Mouse (Mus musculus): Measurements from ENCODE around the gene Casp9. TPM values are rescaled to one million over a fixed set of nuclear protein-coding genes. Genes with fewer than 3 reads are reported as not detected.

The Casp9 gene
- polyA plus RNA-seq, 1 experiment from 2014 or later, result 6.3 TPM

DNA sequence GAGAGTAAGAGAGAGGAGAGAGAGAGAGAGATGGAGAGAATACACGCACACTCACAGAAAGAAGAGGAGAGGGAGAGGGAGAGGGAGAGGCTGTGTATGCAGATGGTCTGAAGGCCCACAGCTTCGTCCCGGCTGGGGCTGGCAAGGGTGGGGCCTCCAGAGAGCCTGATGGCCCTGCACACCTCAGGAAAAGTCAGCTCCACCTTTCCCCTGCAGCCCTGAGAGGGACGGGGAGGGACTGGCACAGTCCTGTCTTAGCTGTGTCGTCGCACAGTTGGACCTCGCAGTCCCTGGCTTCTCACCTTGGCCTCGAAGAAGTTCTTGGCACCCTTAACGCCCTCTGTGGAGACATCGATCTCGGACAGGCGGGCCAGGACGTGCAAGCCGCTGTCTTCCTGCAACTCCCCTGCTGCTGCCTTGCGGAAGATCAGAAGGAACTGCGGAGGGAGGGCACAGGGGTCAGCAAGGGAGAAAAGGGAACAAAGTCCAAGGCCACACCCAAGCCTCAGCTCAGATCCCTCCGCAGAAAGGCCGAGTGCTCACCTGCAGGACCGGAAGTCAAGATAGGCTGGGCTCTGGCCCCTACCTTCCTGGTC lies 66.9 kb downstream of the Casp9 start:
- ATAC-seq (no peak), DNase-seq (no peak)
- Histone ChIP-seq H3K9ac (replicated peaks) (no peak overlapping the region), H3K27ac (ENCODE audit: low read depth) (peak overlapping the region; percentile 39; the same call in 1 of the 2 replicates), H3K36me3 (replicated peaks; ENCODE audit: insufficient read depth, low read length) (peaks cover 23% of the 10 kb centered on the region), H3K4me3 (ENCODE audit: low read depth, low read length) (no peak overlapping the region), H3K4me1 (ENCODE audit: insufficient read depth) (peaks cover 11% of the 10 kb centered on the region), H3K4me2 (ENCODE audit: low read depth, low read length) (no peak overlapping the region), H3K27me3 (ENCODE audit: insufficient read depth, low read length) (no peaks in the 10 kb centered on the region), H3K9me3 (ENCODE audit: low read length) (no peaks in the 10 kb centered on the region)
- 74% methylated on average over 19 of the region's 19 CpGs for WGBS (ENCODE audit: insufficient replicate concordance)
- TF ChIP-seq EP300 (IDR thresholded peaks at IDR 0.05; ENCODE audit: low read depth) (no peak), CTCF (IDR thresholded peaks at IDR 0.05; ENCODE audit: low read depth) (no peak)

- Histone ChIP-seq H3K9me3 (ENCODE audit: low read length) (no peaks in the 10 kb centered on the region), H3K9ac (replicated peaks) (no peak overlapping the region), H3K27ac (ENCODE audit: low read depth) (0 out of 2 replicates have a peak overlapping the region, but pooled peaks have one; percentile 11), H3K36me3 (replicated peaks; ENCODE audit: insufficient read depth, low read length) (peaks cover 25% of the 10 kb centered on the region), H3K4me2 (ENCODE audit: low read depth, low read length) (no peak overlapping the region), H3K4me3 (ENCODE audit: low read depth, low read length) (no peak overlapping the region), H3K4me1 (ENCODE audit: insufficient read depth) (peaks cover 20% of the 10 kb centered on the region), H3K27me3 (ENCODE audit: insufficient read depth, low read length) (no peaks in the 10 kb centered on the region)
- TF ChIP-seq EP300 (IDR thresholded peaks at IDR 0.05; ENCODE audit: low read depth) (no peak), CTCF (IDR thresholded peaks at IDR 0.05; ENCODE audit: low read depth) (no peak)
- no peak for ATAC-seq
- 71% methylated on average over 17 of the region's 17 CpGs for WGBS (ENCODE audit: insufficient replicate concordance)
- no peak for DNase-seq
Observed at GRCm38 (mm10) chr4:141861591-141862295, 68.3 kb downstream of the Casp9 start.

DNA sequence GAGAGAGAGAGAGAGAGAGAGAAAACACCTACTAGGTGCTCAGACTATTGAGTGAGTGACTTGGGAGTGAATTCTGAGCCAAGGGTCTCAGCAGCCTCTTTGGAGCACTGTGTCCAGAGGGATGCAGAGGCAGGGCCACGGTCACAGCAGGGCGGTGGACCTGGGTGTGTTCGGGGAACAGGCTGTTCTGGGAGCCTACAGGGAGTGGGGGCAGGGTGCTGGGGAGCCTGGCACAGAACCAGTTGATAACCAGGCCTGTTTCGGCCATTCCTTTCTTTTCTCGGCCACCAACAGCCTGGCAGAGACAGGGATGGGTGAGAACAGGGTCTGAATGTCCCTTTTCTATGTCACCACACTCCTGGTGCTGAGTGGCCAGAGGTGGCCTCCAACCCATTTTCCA lies 69.5 kb downstream of the Casp9 start:
- Histone ChIP-seq H3K4me1 (ENCODE audit: insufficient read depth) (peaks cover 26% of the 10 kb centered on the region), H3K4me3 (ENCODE audit: low read depth, low read length) (no peak overlapping the region), H3K27me3 (ENCODE audit: insufficient read depth, low read length) (no peaks in the 10 kb centered on the region), H3K9me3 (ENCODE audit: low read length) (no peaks in the 10 kb centered on the region), H3K36me3 (replicated peaks; ENCODE audit: insufficient read depth, low read length) (peaks cover 25% of the 10 kb centered on the region), H3K9ac (replicated peaks) (no peak overlapping the region), H3K4me2 (ENCODE audit: low read depth, low read length) (no peak overlapping the region), H3K27ac (ENCODE audit: low read depth) (no peak overlapping the region)
- TF ChIP-seq EP300 (IDR thresholded peaks at IDR 0.05; ENCODE audit: low read depth) (no peak), CTCF (IDR thresholded peaks at IDR 0.05; ENCODE audit: low read depth) (no peak)
- ATAC-seq (no peak), DNase-seq (no peak)
- 90% methylated on average over 5 of the region's 5 CpGs for WGBS (ENCODE audit: insufficient replicate concordance)

DNA sequence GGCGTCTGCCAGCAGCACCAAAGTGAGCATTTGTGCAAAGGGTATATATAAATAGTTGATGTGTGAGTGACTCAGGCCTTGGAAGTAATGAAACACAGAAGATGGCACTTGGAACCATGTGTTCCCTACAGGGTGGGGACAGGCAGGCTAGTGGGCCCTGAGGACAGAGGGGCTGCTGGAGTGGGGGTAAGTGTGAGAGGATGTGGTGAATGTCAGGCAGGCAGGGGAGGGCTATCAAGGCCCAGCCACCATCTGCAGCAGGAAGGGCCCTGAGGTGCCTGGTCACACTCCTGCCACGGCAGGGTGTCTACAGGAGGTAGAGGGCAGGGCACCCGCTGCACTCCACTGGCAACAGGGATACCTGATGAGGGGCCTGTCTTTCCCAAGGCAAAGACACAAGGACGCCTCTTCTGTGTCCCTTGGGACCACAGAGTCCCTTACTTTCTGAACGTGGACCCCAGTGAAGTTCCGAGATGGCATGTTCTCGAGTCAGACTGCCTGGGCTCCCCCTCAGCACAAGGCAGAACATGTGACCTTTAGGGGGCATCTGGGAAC lies 70.4 kb downstream of the Casp9 start:
- Histone ChIP-seq H3K9me3 (ENCODE audit: low read length) (no peaks in the 10 kb centered on the region), H3K4me3 (ENCODE audit: low read depth, low read length) (no peak overlapping the region), H3K4me1 (ENCODE audit: insufficient read depth) (peaks cover 26% of the 10 kb centered on the region), H3K9ac (replicated peaks) (no peak overlapping the region), H3K36me3 (replicated peaks; ENCODE audit: insufficient read depth, low read length) (peaks cover 25% of the 10 kb centered on the region), H3K27me3 (ENCODE audit: insufficient read depth, low read length) (no peaks in the 10 kb centered on the region), H3K27ac (ENCODE audit: low read depth) (no peak overlapping the region), H3K4me2 (ENCODE audit: low read depth, low read length) (no peak overlapping the region)
- no peak for TF ChIP-seq EP300 (IDR thresholded peaks at IDR 0.05; ENCODE audit: low read depth)
- no peak for TF ChIP-seq CTCF (IDR thresholded peaks at IDR 0.05; ENCODE audit: low read depth)
- 84% methylated on average over 7 of the region's 7 CpGs for WGBS (ENCODE audit: insufficient replicate concordance)
- no peak for ATAC-seq
- DNase-seq, result no peak

DNA sequence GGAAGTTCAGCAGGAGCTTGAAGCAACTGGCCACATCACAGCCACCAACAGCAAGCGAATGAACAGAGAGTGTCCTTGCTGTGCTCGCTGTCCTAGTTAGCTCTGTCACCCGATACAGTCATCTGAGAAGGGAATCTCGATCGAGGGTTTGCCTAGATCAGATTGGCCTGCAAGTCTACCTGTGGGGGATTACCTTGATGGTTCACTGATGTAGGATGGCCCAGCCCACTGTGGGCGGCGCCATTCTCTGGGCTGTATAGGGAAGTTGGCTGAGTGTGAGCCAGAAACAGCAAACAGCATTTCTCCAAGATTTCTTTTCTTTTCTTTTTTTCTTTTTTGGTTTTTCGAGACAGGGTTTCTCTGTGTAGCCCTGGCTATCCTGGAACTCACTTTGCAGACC lies 71.1 kb downstream of the Casp9 start:
- ATAC-seq, result no peak
- DNase-seq, result no peak
- TF ChIP-seq CTCF (IDR thresholded peaks at IDR 0.05; ENCODE audit: low read depth) (no peak), EP300 (IDR thresholded peaks at IDR 0.05; ENCODE audit: low read depth) (no peak)

GRCm38 (mm10) chr4:141865006-141865405 lies 71.6 kb downstream of the Casp9 start:
- ATAC-seq (peak; percentile 38), DNase-seq (no peak)
- Histone ChIP-seq H3K4me3 (ENCODE audit: low read depth, low read length) (no peak overlapping the region), H3K9me3 (ENCODE audit: low read length) (no peaks in the 10 kb centered on the region), H3K27me3 (ENCODE audit: insufficient read depth, low read length) (no peaks in the 10 kb centered on the region), H3K27ac (ENCODE audit: low read depth) (no peak overlapping the region), H3K9ac (replicated peaks) (no peak overlapping the region), H3K36me3 (replicated peaks; ENCODE audit: insufficient read depth, low read length) (peaks cover 22% of the 10 kb centered on the region), H3K4me2 (ENCODE audit: low read depth, low read length) (no peak overlapping the region), H3K4me1 (ENCODE audit: insufficient read depth) (peaks cover 33% of the 10 kb centered on the region)
- 80% methylated on average over 5 of the region's 5 CpGs for WGBS (ENCODE audit: insufficient replicate concordance)
- TF ChIP-seq CTCF (IDR thresholded peaks at IDR 0.05; ENCODE audit: low read depth) (no peak), EP300 (IDR thresholded peaks at IDR 0.05; ENCODE audit: low read depth) (no peak)

More for the DNA sequence above, 71.1 kb downstream of the Casp9 start:
- Histone ChIP-seq H3K36me3 (replicated peaks; ENCODE audit: insufficient read depth, low read length) (peaks cover 27% of the 10 kb centered on the region), H3K27me3 (ENCODE audit: insufficient read depth, low read length) (no peaks in the 10 kb centered on the region), H3K9me3 (ENCODE audit: low read length) (no peaks in the 10 kb centered on the region), H3K9ac (replicated peaks) (no peak overlapping the region), H3K4me3 (ENCODE audit: low read depth, low read length) (no peak overlapping the region), H3K4me2 (ENCODE audit: low read depth, low read length) (no peak overlapping the region), H3K27ac (ENCODE audit: low read depth) (no peak overlapping the region), H3K4me1 (ENCODE audit: insufficient read depth) (peaks cover 29% of the 10 kb centered on the region)
- 92% methylated on average over 8 of the region's 8 CpGs for WGBS (ENCODE audit: insufficient replicate concordance)

Other genes with a start within 250 kb of the Casp9 start
- 1.5 and 1.8 TPM in 2 replicates for gene Fblim1, start 187.5 kb upstream of the Casp9 start, polyA plus RNA-seq (2015; fragmentation: Nextera tagmentation; extraction: Ambion mirVana)
- 17.3 and 17.8 TPM in 2 replicates for gene Tmem82, start 175.0 kb upstream of the Casp9 start, polyA plus RNA-seq (2015; fragmentation: Nextera tagmentation; extraction: Ambion mirVana)
- 0.40 and 0.76 TPM in 2 replicates for gene Slc25a34, start 169.8 kb upstream of the Casp9 start, polyA plus RNA-seq (2015; fragmentation: Nextera tagmentation; extraction: Ambion mirVana)
- 1.7 TPM in 2 replicates for gene Plekhm2, start 128.7 kb upstream of the Casp9 start, polyA plus RNA-seq (2015; fragmentation: Nextera tagmentation; extraction: Ambion mirVana)
- gene Rsc1a1, start 108.0 kb upstream of the Casp9 start, polyA plus RNA-seq (2015; fragmentation: Nextera tagmentation; extraction: Ambion mirVana), result not detected in 2 replicates
- 21.7 and 22.6 TPM in 2 replicates for gene Ddi2, start 70.2 kb upstream of the Casp9 start, polyA plus RNA-seq (2015; fragmentation: Nextera tagmentation; extraction: Ambion mirVana)
- gene Agmat, start 46.9 kb upstream of the Casp9 start, polyA plus RNA-seq (2015; fragmentation: Nextera tagmentation; extraction: Ambion mirVana), result 101 and 105 TPM in 2 replicates
- gene Dnajc16, start 2.7 kb upstream of the Casp9 start, polyA plus RNA-seq (2015; fragmentation: Nextera tagmentation; extraction: Ambion mirVana), result 2.7 TPM in 2 replicates
- gene Cela2a, start 32.5 kb downstream of the Casp9 start, polyA plus RNA-seq (2015; fragmentation: Nextera tagmentation; extraction: Ambion mirVana), result 0.61 and 28.3 TPM in 2 replicates
- gene Ctrc, start 52.7 kb downstream of the Casp9 start, polyA plus RNA-seq (2015; fragmentation: Nextera tagmentation; extraction: Ambion mirVana), result not detected in 2 replicates
- 37.1 and 39.9 TPM in 2 replicates for gene Efhd2, start 81.3 kb downstream of the Casp9 start, polyA plus RNA-seq (2015; fragmentation: Nextera tagmentation; extraction: Ambion mirVana)
- gene Fhad1, start 221.5 kb downstream of the Casp9 start, polyA plus RNA-seq (2015; fragmentation: Nextera tagmentation; extraction: Ambion mirVana), result 0.71 and 1.0 TPM in 2 replicates

All from liver, postnatal 0 days (tissue).